Mouse (Mus musculus) Muller cell, postnatal 12 days (primary cell): ENCODE data around the gene Cdk5rap3.
A peak's percentile ranks its signal among the peaks of the same experiment; 100 is the strongest.

Experiments
- DNase-seq: peaks from one replicate; pipeline ENCODE4 v3.0.0-alpha.2; 2015; ENCODE audit errors: inconsistent ontology term

Gene Cdk5rap3

DNA sequence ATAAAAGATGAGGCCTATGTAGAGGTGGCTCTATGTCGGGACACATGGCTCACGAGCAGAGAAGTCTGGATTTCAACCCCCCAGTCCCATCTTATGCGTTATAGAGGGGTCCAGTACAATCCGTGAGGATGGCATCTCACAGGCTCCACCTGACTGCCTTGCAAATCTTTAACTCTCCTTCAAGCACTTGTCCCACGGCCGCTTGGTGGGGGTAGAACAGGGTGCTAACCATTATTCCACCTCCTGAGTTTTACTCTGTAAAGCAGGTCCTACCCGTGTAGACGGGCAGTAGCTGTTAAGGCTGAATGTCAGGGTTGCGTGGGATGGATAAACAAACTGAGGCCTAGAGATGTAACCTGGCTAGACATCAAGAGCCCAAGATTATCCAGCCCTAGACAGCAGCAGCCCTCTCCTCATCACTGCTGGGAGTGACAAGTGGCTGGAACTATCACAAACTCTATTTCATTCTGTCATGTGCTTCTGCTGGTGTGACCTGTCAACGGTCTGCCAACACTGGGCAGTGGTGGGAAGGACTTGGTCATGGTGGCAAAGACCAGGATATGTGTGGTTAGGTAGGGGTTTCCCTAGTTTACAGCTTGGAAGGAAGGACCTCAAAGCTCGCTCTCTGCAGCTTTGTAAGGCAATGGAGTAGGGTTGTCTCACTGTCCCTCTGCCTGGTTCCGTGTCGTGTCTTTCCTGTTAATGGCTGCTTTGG lies 17.4 kb upstream of the Cdk5rap3 start:
- no peak for DNase-seq

DNA sequence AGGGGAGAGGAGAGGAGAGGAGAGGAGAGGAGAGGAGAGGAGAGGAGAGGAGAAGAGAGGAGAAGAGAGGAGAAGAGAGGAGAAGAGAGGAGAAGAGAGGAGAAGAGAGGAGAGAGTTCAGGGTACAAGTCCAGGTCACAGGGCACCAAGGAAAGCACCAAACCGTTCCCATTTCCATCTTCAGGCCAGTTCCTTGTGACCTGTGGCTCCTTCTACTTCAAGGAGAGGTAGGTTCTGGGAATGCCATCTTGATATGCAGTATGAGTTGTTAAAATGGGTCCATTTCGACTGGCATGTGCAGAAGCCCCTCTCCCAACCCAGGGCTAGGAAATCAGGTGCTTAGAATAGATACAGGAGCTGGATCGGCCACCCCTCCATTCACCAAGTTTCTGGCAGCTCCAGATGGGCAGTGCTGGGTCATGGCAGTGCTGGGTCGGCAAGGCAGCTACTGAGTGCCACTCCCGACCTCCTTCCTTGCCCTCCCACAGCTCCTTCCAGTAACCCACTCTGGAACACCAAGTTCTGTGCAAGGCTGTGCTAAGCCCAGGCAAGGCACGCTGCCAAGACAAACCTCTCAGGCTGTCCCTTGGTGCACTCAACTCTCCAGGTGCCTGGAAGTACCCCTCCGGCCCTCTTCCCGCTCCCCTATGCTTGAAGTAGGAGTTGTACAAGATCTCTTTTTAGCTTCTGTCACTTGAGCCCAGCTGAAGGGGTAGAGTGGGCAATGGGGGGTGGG lies 15.2 kb upstream of the Cdk5rap3 start:
- DNase-seq: no peak

DNA sequence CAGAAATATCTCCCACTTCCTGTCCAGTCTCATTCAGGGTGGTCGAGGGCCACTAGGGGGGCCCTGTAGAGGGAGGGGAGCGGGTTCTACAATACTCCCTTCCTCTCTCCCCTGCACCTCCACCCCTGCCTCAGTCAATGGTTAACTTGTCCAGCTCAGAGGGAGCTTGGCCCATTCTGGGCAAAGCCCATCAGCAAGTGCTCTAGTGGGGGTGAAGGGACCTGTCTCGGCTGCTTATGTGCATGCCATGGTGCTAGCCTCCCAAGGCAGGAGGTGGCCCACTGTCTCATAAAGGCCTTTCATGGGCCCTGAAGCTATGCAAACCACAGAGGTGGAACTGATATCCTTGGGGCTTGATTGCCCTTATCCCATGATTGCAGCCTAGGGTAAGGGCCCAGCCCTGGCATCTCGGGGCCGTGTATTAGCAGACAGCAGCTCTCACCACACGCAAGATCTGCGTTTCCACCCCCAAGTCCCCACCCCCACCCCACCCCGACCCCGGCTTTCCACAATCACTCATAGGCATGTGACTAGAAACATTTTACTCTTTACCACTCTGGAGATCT lies 13.6 kb upstream of the Cdk5rap3 start:
- no peak for DNase-seq

DNA sequence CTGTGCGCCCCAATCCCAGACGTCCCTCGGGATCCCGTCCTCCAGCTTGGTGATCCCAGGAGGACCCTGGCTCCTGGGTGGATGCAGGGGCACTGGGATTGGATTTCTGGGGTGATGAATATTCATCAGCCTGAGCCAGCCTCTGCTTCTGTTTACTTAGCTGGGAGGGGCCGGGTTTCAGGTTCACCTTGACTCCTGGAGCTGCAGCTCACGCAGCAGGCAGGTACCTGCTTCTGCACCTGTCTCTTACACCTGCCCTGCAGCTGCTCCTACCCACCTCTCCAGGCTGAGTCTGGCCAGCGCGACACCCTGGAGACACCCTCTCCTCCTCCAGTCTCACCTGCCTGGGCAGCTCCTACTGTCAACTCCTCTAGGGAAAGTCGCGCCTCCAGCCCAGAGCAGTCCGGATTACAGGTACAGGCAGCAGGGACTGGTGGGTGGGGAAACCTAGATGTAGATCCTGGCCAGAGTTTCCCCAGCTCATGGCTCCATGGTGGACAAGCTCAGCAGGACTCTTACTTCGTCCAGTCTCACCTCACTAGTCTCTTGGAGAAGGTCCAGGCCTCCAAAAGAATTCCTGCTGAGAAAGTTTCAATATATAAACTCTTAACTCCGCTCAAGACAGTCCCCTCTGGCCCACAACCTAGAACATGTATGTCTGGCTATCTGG lies 12.9 kb upstream of the Cdk5rap3 start:
- no peak for DNase-seq

DNA sequence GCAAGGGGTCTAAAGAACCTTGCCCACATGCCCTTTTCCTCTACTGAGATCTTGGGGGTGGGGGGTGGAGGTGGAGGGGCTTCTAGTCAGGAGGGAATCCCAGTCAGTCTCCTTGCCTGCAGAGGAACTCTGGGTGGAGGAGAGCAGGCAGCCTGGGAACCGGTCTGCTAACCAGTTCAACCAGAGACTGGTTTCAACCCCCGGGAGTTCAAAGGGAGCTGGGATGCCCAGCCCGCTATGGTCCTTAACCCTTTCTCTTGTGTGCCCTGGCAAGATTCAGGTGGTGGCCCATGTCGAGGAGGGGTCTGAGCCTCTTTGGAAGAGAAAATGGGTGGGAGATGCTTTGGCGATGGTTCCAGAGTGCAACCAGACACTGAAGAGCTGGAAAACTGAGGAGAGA lies 12.4 kb upstream of the Cdk5rap3 start:
- no peak for DNase-seq

- DNase-seq: no peak
Measured at GRCm38 (mm10) chr11:96928088-96928487, 11.8 kb upstream of the Cdk5rap3 start, which contains the start of gene Prr15l. Prr15l (plus strand) TSS chr11:96928104.

- DNase-seq: no peak
Measured at GRCm38 (mm10) chr11:96926587-96926986, 10.3 kb upstream of the Cdk5rap3 start.

DNA sequence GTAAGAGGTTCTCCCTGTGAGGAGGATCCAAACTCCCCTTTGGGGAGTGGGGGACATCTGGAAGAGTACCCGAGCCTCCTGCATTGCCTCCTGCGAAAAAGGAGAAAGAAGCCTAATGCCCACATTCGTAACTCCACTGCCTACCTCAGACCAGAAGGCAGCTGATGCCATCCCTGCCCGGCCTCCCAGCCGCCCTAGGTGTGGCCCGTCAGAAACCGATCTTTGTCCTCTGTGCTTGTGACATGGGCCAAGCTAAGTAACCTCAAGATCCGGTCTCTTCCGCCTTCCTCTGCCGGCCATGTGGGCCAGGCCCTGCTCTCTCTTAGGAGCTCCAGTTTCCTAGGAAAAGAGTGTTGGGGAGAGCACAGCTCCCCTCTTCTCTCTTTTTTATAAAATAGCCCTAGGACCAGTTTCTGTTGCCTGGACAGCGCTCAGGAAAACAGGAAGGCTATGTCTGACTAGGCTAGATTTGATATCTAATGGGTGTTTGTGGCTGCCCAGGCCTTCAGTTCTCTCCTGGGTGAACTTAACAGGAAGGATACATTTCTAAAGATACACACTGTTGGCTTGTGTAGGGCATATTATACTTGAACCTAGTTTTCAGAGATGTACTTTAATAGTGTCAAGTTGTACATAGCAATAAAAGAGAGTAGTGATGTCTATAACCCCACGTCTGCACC lies 9.3 kb upstream of the Cdk5rap3 start:
- DNase-seq: no peak

GRCm38 (mm10) chr11:96924861-96925260 lies 8.6 kb upstream of the Cdk5rap3 start:
- DNase-seq: no peak

DNA sequence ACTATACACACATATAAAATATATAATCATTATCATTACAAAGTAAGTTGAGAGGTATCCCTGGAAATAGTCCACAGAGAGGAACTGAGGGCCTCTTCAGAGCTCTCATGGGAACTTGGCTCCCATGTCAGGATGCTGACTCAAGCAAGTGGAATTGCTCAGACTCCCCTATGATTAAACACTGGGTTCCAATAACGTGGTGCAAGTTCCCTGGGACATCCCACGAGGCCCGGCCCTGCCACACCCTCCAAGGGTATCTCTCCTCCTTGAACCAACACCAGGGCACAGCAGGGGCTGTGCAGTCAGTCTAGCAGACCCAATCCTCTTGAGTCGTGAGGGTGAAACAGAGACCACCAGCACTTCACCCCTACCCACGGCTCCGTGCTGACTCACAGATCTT lies 2.7 kb upstream of the Cdk5rap3 start:
- DNase-seq: peak; percentile 60

GRCm38 (mm10) chr11:96917415-96917814 lies 1.1 kb upstream of the Cdk5rap3 start:
- DNase-seq: no peak

- DNase-seq: no peak
Measured at GRCm38 (mm10) chr11:96916885-96917396, 645 bp upstream of the Cdk5rap3 start.

DNA sequence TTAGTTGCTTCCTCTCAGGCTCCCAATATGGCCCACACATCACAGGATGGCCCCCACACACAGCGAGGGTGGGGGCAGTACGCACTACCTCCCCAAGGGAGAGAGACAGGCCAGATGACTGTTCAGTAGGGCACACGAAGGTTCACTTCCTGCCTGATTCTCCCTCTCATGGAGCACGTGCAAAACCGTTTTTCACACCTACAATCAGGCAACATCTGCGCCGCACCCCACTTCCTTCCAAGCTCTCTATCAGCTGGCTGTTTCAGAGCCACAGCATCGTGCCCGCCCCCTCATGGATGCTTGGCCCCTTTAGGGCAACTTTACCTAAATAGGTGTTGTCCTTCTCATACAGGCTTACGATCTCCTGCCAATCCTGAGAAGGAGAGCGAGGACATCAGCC lies 3.6 kb downstream of the Cdk5rap3 start:
- DNase-seq: no peak

GRCm38 (mm10) chr11:96910003-96910402 lies 6.3 kb downstream of the Cdk5rap3 start:
- DNase-seq: peak; percentile 61

GRCm38 (mm10) chr11:96908594-96908993 lies 7.7 kb downstream of the Cdk5rap3 start:
- DNase-seq: no peak

DNA sequence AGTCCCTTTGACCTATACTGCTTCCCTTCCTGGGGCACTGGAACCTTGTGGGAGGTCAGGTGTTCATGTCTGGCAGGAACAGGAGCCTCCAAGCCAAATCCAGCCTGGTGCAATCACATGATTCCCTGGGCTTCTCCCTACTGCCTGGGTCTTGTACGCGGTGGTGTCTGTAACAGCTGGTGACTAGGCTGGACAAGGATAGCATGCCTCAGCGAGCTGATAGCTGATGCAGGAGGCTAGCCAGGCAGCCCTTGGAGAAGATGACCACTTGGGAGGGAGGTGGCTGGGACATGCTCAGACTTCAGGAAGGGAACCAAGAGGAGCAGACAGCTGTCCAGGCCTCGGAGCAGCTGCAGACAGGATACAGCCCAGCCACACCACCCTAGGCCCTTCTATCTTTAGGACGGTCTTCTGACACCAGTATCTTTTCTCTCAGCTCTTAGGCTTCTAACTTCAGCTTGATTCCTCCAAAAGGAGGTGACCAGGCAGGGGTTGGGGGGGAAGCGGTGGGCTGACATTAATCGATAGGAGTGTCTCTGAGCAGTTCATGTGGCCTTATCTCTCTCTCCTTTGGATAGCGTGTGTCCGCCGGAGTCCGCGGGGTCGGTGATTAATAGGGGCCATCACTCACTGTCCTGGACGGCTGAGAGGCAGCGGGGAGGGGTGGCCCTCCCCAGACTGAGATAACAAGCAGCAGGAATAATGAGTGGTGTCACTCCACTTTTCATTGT lies 9.7 kb downstream of the Cdk5rap3 start:
- DNase-seq: no peak

DNA sequence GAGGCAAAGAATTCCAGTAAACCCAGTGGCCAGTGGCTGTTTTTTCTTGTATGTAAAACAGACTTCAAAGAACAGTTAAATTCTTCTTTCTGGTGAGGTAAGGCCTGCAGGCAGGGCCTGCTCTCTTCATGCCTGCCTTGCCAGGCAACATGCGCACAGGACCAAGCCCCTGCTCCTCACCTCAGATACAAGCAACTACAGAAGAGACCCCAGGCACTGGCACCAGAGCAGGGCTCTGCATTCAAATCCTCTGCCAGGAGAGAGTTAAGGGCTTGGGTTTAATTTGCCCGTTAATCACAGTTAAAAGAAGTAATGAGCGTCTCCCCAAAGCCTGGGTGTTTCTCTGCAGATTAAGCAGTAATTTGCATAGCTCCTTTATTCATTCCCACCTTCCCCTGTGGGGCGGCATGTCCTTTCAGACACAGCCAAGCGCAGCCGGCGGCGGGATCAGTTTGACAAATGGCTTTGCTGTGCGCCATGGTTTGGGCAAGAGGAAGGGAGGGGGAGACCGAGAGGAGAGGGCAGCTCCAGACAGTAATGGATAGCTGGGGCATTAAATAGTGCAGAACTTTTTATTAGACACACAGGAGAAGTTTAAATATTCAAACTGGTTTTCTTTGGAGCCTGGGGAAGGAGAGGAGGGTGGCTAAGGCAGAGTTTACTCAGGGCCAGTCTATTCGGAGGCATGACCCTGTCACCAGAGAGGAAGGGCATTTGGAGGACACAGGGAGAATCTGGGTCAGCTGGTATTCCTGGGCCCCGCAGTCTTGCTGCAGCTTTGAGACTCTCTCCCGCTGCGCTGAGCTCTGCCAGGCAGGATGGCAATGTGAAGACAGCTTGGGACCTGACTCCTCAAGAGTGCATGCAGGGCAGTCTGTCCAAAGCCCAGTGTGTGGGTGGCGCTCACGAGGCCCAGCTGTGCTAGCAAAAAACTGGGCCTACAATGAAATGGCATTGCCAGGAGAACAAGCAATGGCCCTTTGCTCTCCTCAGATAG lies 13.4 kb downstream of the Cdk5rap3 start:
- DNase-seq: peak; percentile 38

DNA sequence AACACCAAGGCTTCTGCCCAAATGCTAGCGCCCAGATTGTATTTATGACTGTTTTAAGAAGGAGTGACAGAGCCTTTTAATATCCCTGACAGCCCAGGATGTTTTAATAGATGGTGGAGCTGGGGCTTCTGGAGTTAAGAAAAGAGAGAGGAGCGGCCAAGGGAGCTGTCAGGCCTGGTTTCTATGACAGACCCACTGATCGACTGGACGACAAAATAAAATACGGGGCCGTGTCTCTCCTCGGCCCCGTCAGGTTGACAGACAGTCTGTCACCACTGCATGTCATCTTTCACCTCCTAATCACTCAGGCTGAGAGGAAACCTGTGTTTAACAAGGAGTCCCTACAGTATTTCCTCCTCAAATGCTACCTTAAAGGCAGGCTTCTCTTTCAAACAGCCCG lies 15.0 kb downstream of the Cdk5rap3 start:
- no peak for DNase-seq

- DNase-seq: no peak
Measured at GRCm38 (mm10) chr11:96899449-96900306, 16.6 kb downstream of the Cdk5rap3 start.
